Mouse (Mus musculus) right cerebral cortex, postnatal 14 days (tissue): Measurements from ENCODE around the gene Rho.
A peak's percentile ranks its signal among the peaks of the same experiment; 100 is the strongest.

Source experiments
- DNase-seq: peaks from one replicate; pipeline ENCODE4 v3.0.0; 2022

The Rho gene

GRCm38 (mm10) chr6:115956922-115957601 lies 25.5 kb downstream of the Rho start:
- DNase-seq, result no peak

DNA sequence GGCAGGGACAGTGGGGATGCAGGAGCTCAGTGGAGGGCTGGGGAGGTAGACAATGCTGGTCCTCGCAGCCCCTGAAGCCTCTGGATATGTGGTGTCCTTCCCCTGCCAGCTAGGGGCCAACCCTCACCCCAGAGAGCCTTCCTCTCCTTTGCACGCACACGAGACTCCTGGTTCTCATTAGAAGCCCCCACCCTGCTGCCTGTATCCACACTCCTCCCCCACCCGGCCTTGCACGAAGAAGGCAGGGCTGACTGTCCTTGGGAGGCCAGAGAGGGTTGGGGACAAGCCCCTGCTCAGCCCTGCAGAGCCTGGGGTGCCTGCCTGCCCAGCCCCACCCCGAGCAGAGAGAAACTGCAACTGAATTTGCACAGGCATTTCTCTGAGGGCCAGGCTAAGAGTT lies 26.1 kb downstream of the Rho start:
- DNase-seq, result no peak

DNA sequence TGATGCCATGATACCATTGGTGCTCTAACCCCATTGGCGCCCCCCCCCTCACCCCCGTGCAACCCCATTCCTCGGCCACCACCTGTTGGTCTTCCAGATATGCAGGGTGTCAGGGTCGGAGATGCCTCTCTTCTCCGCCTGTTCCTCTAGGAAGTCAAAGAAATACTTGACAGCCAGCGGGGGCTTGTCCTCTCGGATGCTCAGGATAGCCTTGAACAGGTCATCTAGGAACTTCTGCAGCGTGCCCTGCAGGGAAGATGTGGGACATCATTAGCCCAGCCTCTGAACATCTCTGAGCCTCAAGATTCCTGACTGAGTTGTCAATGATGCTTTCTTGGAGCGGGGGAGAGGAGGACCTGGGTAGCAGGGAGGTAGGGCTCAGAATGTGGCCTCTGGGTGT lies 26.9 kb downstream of the Rho start:
- DNase-seq, result no peak

GRCm38 (mm10) chr6:115959151-115959691 lies 27.7 kb downstream of the Rho start:
- DNase-seq, result no peak

GRCm38 (mm10) chr6:115960322-115960721 lies 28.8 kb downstream of the Rho start:
- DNase-seq, result no peak

GRCm38 (mm10) chr6:115961743-115962142 lies 30.2 kb downstream of the Rho start:
- no peak for DNase-seq

DNA sequence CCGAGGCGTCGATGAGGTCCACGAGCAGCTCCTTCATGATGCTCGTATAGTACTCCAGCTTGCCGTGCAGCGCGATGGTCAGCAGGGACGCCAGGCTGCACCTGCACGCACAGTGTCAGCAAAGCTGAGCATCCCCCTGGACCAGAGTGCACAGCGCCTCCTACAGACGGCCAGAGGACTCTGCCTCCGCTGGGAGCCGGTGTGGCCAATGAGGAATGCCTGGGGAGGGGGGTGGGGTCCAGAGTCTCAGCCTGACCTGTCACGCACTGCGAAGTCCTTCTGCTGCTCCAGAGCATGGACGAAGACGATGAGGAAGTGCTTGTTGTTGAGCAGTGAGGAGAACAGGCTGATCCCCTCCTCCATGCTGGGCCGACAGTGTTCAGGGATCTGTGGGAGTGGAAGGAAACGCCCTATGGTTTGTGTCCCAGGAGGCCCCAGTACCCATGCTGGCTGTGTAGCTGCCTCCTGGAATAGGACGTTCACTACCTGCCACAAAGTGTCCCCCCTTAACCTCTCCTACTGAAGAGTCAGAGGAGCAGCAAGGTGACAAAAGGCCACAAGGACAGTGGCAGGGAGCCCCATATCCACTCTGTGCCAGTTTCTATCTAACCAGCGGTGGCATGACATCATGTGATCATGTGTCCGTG lies 31.0 kb downstream of the Rho start:
- DNase-seq, result no peak

DNA sequence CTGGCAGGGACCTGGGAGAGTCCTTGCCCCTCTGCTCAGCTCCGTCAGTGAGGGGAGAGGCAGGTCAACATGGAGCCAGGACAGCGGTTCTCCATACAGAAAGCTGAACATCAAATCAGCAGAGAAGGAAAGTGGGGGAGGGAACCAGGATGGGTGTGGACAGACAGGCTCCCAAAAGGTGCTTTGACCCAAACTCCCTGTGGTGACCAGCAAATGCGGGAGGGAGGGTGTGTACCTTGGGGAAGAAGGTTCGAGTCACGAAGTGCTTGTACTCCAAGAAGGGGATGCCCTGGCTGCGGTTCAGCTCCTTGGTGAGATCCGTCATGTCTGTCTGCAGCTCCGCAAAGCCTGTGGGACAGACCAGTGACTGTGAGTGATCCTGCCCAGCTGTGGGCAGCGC lies 32.1 kb downstream of the Rho start:
- no peak for DNase-seq

DNA sequence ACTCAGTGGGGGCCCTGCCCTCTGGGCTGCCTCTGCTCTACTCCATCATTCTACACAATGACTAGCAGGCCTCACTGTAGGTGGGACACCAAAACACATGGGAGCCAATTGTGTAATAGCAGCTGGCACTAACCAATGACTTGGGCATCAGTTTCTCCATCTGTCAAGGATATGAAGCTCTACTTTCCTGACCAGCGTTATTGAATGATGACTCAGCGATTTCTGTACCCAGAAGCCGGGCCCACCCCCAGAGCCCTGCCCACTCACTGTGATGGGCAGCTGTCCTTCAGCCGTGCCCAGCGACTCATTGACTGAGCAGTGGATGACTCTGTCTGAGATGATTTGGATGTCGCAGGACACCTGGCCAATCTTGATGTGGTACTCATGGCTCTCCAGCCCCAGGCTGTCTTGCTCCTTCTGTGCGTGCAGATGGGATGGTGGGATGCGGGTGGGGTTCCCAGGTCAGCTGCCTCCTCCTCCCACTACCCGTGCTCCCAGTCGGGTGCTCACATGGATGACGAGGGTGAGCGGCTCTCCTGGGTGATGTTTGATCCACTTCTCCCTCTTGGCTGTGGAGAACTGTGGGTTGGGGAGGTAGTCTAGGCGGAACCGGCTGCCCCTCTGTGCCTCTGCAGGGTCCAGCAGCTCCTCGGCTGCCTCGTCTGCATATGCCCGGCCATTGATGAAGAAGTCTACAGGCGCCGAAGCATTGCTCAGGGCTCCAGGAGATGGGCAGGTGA lies 34.8 kb downstream of the Rho start:
- DNase-seq, result no peak

DNA sequence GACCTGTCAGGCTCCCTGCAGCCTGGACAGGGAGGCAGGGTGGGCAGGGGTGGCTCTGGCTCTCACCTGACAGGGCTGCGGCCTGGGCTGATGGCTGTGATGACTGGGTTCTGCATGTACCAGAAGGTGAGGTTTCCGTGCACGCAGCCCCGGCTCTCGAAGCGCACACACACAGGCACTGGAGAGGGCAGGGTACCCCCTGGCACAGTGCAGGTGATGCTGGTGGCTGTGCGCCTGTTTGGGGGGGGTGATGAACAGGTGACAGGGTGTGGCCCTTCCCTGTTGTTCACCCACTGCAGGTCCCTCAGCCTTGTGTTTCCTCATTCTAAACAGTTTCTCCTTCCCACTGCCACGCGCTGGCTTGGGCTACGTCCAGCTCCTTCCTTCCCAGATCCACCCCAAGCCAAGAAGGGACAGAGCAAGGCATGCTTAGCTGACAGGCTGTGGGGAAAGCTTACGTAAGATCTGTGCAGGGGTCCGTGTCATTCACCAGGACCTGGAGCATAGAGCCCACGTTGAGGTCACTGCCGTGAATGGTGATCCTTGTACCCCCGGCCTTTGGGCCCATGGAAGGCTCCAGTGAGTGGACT lies 35.8 kb downstream of the Rho start:
- DNase-seq, result no peak

DNA sequence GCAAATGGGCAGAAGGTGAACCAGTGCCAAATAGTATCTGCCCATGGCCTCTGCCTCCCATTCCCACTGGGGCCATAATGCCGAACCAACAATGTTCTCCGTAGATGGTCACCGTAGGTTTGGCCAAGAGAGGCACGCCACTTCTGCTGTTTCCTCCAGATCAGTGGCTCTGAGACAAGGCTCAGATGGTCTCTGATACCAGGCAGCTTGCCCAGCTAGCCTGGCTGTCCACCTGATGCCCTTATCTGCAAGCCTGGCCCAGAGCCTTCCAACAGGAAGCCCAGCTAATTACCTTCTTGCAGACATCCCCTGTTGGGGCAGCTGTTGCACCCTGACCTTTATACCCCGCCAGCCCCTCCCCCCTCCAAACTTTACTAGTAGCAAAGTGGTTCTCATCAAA lies 36.5 kb downstream of the Rho start:
- DNase-seq, result no peak

GRCm38 (mm10) chr6:115968700-115969099 lies 37.2 kb downstream of the Rho start:
- no peak for DNase-seq

DNA sequence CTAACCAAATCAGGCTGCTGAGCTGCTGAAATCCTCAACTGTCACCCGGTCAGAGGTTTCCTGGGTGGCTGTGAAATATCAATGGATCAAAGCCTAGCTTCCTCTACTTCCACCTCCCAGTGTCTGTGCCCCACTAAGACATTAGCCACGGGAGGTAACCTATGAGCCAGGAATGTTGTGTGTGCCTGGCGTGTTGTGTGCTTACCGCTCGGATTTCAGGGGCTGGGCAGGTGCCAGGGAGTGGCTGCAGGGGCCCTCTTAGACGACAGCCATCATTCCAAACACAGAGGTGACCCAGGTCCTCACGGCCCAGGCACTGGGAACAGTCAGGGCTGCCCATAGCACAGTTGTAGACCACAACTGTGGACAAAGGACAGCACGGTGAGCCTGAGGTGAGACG lies 37.6 kb downstream of the Rho start:
- no peak for DNase-seq

DNA sequence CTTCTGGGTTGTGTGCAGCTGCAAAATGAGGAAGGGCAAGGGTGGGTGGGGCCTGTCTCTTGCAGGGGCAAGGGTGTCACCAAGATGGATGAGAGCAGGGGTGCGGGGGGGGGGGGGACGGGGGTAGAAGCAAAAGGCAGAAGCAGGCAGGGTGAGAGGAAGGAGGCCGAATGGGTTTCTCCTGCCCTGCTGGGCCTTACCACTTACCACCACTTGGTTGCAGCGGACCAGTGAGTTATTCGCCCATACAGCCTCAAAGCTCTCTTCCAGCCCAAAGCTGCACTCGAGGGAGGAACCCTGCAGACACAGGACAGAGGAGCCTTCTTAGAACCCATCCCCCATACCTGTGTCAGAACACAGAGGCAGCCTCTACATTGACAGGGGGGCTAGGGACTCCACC lies 38.4 kb downstream of the Rho start:
- no peak for DNase-seq

DNA sequence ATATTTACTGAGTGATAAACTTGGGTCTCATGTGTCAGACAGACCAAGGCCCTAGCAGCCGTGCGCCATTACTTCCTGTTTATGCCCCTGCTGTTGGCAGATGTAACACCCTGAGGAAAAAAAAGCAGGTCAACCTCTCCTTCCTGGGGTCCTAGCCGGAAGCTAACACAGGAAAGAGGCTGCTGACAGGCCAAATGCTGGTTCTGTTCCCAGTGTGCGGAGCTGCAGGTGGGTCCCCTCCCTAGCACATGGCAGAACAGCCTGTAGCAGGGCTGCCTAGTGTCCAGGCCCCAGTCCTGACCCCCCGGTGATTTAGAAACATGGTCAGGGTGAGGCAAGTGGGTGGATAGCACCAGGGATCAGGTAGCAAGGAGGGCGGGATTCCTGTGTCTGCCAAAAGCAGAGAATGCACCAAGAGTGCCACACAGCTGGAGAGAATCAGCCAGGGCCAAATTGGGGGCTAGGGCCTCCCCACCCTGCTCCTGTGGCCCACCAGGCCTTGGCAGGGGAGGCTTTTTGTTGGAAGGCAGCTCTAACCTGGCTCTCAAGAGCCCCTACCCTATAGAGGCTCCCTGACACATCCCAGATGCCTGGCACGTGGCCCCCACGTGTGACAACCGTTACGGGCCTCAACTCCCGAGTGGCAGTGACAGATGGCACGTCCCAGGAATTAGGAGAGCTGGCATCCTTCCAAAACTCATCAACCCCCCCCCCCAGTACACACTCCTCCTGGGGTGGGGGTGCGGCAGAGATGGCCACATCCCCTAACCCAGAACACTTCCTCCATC lies 39.9 kb downstream of the Rho start:
- DNase-seq, result no peak

DNA sequence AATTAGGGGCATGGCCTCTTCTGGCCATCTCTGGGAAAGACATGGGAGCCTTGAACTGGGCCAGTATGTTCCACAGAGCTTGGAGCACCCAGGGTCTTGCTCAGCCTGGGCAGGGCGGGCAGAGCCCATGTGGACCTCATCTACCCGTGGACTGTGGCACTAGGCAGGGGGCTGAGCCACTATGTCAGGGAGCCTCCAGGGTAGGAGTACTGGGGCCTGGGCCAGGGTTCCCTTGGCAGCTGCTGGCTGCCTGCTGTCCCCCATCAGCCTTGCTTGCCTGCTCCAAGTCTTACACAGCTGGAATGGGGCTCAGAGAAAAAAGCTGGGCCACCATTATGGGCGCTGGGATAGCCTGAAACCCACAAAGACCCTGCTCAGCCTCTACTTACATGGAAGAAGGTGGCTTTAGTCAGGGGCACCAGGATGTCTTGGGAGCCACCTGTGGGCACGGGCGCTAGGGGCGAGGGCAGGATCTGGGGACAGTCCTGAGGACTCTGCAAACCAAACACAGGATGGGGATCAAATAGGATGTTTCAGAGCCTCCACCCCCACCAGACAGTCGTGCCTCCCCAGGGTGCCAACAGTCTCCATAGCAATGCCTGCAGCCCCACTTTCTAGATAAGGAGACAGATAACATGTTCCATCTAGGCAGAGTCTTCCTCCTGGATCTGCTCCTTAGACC lies 40.7 kb downstream of the Rho start:
- no peak for DNase-seq

GRCm38 (mm10) chr6:115973139-115973875 lies 41.8 kb downstream of the Rho start:
- DNase-seq, result no peak

DNA sequence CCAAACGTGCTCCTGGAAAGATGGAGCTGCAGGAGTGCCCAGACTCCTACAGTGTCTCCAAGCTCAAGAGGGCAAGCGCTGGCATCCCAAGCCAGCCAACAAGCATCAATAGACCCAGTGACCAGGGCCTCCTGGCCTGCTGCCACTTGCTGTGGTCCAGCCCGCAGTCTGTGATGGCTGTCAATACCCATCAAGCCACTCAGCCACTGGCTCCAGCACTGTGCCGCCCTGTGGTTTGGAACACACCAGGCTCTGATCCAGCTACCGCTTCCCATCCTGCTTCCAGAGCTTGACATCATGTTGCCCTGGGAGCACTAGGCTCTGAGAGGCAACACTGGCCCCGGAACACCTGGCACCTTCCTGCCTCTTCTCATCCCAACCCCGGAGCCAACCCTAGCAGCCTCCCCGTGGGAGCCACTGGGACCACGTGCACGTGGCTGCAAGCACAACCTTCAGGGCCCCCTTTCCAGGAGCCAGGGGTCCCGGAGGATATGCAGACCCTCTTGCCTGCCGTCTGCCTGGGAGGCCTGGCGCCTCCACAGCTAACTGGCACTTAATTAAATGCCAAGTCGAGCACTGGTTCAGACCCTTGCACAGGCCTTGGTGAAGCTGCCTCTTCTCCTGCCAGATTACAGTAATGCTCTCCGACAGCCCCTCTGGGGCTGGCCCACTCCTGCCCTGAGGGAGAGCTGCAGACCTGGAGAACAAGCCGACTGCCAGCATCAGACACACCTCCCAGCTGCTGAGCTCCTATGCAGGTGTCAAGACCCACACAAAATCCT lies 42.5 kb downstream of the Rho start:
- DNase-seq, result no peak

- no peak for DNase-seq
Observed at GRCm38 (mm10) chr6:115975606-115976005, 44.1 kb downstream of the Rho start.

DNA sequence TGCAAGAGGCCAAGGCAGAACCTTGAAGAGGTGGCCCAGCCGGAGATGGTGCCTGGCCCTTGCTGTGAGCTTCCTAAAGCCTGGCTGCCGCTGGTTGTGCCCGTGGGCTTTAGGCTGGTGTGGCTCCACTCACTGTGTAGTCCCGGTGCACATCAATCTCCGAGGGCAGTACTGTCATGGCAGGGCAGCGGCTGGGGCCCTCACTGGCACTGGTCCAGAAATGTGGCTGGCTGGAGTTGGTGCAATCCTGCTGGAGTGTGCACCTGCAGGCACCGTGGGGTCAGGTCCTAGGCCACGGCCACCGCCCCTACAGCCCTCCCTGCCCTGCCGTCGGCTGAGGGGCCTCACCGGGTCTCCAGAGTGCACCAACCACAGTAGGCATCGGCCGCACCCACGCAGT lies 46.3 kb downstream of the Rho start:
- no peak for DNase-seq

DNA sequence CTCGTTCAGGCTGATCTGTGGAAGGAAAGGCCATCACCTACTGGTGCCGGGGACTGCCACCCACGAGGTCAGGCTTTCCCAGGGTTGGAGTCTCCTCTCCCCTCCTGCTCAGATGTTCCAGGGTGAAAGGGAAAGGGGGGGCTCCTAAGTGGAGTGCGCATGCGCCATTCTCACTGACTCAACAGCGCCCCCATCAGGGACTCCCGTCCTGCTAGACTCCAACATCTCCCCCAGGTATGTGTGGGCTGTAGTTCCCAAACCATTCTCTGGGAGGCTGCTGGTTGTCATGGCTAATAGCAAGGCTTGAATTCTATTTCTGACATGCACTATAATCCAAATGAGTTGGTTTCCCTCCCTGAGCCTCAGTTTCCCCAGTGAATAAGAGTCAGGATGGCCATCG lies 47.0 kb downstream of the Rho start:
- peak; percentile 55 for DNase-seq
